Mouse (Mus musculus) gastrocnemius, postnatal 25 days (tissue): ENCODE measurements around the gene Os9. TPM values are rescaled to one million over a fixed set of nuclear protein-coding genes. Genes with fewer than 3 reads are reported as not detected.

Experiments used
- total RNA-seq, 2 experiments: library from RNA; stranded (reverse); gene quantifications; 1 replicate in 1 of 2; 2 replicates in 1 of 2; pipeline ENCODE4 v1.2.3; 2021

The Os9 gene
- total RNA-seq, 2 experiments from 2014 or later = 11.3 to 13.9 TPM

Other genes starting within 250 kb of the Os9 start
- 1 to 10 TPM; 2.5 to 2.6 TPM for gene Atp23, start 219.8 kb downstream of the Os9 start, total RNA-seq
- gene Ctdsp2, start 142.4 kb downstream of the Os9 start, total RNA-seq = 10 to 100 TPM; 90.6 to 98.7 TPM
- 1 to 10 TPM; 1.5 to 2.3 TPM for gene Avil, start 120.4 kb downstream of the Os9 start, total RNA-seq
- gene Tsfm, start 90.3 kb downstream of the Os9 start, total RNA-seq = 10 to 100 TPM; 20.9 TPM
- 1 to 10 TPM; 7.9 to 9.5 TPM for gene Mettl1, start 79.7 kb downstream of the Os9 start, total RNA-seq
- gene Eef1akmt3, start 79.6 kb downstream of the Os9 start, total RNA-seq = under 1 TPM; 0.15 to 0.24 TPM
- gene Cyp27b1, start 72.9 kb downstream of the Os9 start, total RNA-seq = under 1 TPM; 0.10 to 0.19 TPM
- gene March9, start 60.9 kb downstream of the Os9 start, total RNA-seq = under 1 TPM; 0.62 to 0.82 TPM
- 10 to 100 TPM; 43.3 to 46.9 TPM for gene Cdk4, start 57.6 kb downstream of the Os9 start, total RNA-seq
- 10 to 100 TPM; 24.1 to 28.8 TPM for gene Tspan31, start 50.9 kb downstream of the Os9 start, total RNA-seq
- 1 to 10 TPM; 2.0 to 2.4 TPM for gene Agap2, start 45.8 kb downstream of the Os9 start, total RNA-seq
- under 1 TPM; 0.78 to 1.00 TPM for gene B4galnt1, start 44.1 kb upstream of the Os9 start, total RNA-seq
- 1 to 10 TPM; 3.3 to 6.5 TPM for gene Slc26a10, start 59.5 kb upstream of the Os9 start, total RNA-seq
- 1 to 10 TPM; 8.7 to 9.3 TPM for gene Arhgef25, start 69.0 kb upstream of the Os9 start, total RNA-seq
- 10 to 100 TPM; 18.9 to 19.6 TPM for gene Dtx3, start 74.6 kb upstream of the Os9 start, total RNA-seq
- 1 to 10 TPM; 4.7 to 6.9 TPM for gene Pip4k2c, start 90.5 kb upstream of the Os9 start, total RNA-seq
- gene Kif5a, start 142.2 kb upstream of the Os9 start, total RNA-seq = under 1 TPM; 0.18 to 0.62 TPM
- gene Dctn2, start 145.2 kb upstream of the Os9 start, total RNA-seq = 10 to 100 TPM; 88.3 to 90.8 TPM
- 10 to 100 TPM; 12.7 to 14.3 TPM for gene Mbd6, start 167.9 kb upstream of the Os9 start, total RNA-seq
- 10 to 100 TPM; 48.3 to 53.5 TPM for gene Mars, start 190.7 kb upstream of the Os9 start, total RNA-seq
- gene Arhgap9, start 200.8 kb upstream of the Os9 start, total RNA-seq = 1 to 10 TPM; 1.4 to 1.7 TPM
- 1 to 10 TPM in 1 of 2 experiments, under 1 TPM in 1; 0.74 to 1.5 TPM for gene Gli1, start 220.8 kb upstream of the Os9 start, total RNA-seq
- not detected for gene Inhbe, start 233.3 kb upstream of the Os9 start, total RNA-seq
- gene Inhbc, start 249.3 kb upstream of the Os9 start, total RNA-seq = not detected